Mouse (Mus musculus): ENCODE measurements around the gene Gm5105. TPM values are rescaled to one million over a fixed set of nuclear protein-coding genes. Genes with fewer than 3 reads are reported as not detected.
A peak's percentile ranks its signal among the peaks of the same experiment; 100 is the strongest.

Gene Gm5105
- polyA plus RNA-seq, 1 experiment from 2014 or later: 0.11 TPM

GRCm38 (mm10) chr3:138062673-138063072 is 4.5 kb downstream of the Gm5105 start:
- Histone ChIP-seq H3K9ac (ENCODE audit: low read length) (no peak overlapping the region), H3K27me3 (ENCODE audit: control insufficient read depth, insufficient read depth, low read depth, low read length) (no peaks in the 10 kb centered on the region), H3K9me3 (ENCODE audit: control insufficient read depth, low read length) (no peaks in the 10 kb centered on the region), H3K4me3 (ENCODE audit: low read length) (no peak overlapping the region), H3K4me2 (ENCODE audit: low read depth, low read length) (no peak overlapping the region), H3K36me3 (ENCODE audit: control insufficient read depth, insufficient read depth, low read length) (no peaks in the 10 kb centered on the region), H3K27ac (ENCODE audit: low read length) (no peak overlapping the region), H3K4me1 (replicated peaks; ENCODE audit: control insufficient read depth, insufficient read depth, low read length) (peaks cover 12% of the 10 kb centered on the region)
- WGBS: 64% methylated on average over 4 of the region's 4 CpGs
- ATAC-seq (ENCODE audit: low read depth): no peak

GRCm38 (mm10) chr3:138061205-138061911 is 5.8 kb downstream of the Gm5105 start:
- Histone ChIP-seq H3K27ac (ENCODE audit: low read length) (no peak overlapping the region), H3K36me3 (ENCODE audit: control insufficient read depth, insufficient read depth, low read length) (no peaks in the 10 kb centered on the region), H3K4me1 (replicated peaks; ENCODE audit: control insufficient read depth, insufficient read depth, low read length) (peaks cover 22% of the 10 kb centered on the region), H3K4me3 (ENCODE audit: low read length) (no peak overlapping the region), H3K9ac (ENCODE audit: low read length) (no peak overlapping the region), H3K4me2 (ENCODE audit: low read depth, low read length) (no peak overlapping the region), H3K27me3 (ENCODE audit: control insufficient read depth, insufficient read depth, low read depth, low read length) (no peaks in the 10 kb centered on the region), H3K9me3 (ENCODE audit: control insufficient read depth, low read length) (no peaks in the 10 kb centered on the region)
- ATAC-seq (ENCODE audit: low read depth): no peak
- WGBS: 80% methylated on average over 9 of the region's 9 CpGs

- ATAC-seq (ENCODE audit: low read depth): no peak
- no peak overlapping the region for H3K27ac ChIP-seq (ENCODE audit: low read length)
Observed at GRCm38 (mm10) chr3:138060429-138060828, 6.8 kb downstream of the Gm5105 start.

GRCm38 (mm10) chr3:138058226-138058625 is 9.0 kb downstream of the Gm5105 start:
- H3K27me3 ChIP-seq (ENCODE audit: control insufficient read depth, insufficient read depth, low read depth, low read length): no peaks in the 10 kb centered on the region
- no peak overlapping the region for H3K27ac ChIP-seq (ENCODE audit: low read length)
- H3K4me1 ChIP-seq (replicated peaks; ENCODE audit: control insufficient read depth, insufficient read depth, low read length): peaks cover 17% of the 10 kb centered on the region
- WGBS: 43% methylated on average over 4 of the region's 4 CpGs
- ATAC-seq (ENCODE audit: low read depth): no peak
- H3K9me3 ChIP-seq (ENCODE audit: control insufficient read depth, low read length): no peaks in the 10 kb centered on the region
- H3K4me2 ChIP-seq (ENCODE audit: low read depth, low read length): no peak overlapping the region
- H3K4me3 ChIP-seq (ENCODE audit: low read length): no peak overlapping the region
- no peak overlapping the region for H3K9ac ChIP-seq (ENCODE audit: low read length)
- H3K36me3 ChIP-seq (ENCODE audit: control insufficient read depth, insufficient read depth, low read length): no peaks in the 10 kb centered on the region

More at GRCm38 (mm10) chr3:138060429-138060828, 6.8 kb downstream of the Gm5105 start:
- Histone ChIP-seq H3K27me3 (ENCODE audit: control insufficient read depth, insufficient read depth, low read depth, low read length) (no peaks in the 10 kb centered on the region), H3K9me3 (ENCODE audit: control insufficient read depth, low read length) (no peaks in the 10 kb centered on the region), H3K36me3 (ENCODE audit: control insufficient read depth, insufficient read depth, low read length) (no peaks in the 10 kb centered on the region), H3K4me2 (ENCODE audit: low read depth, low read length) (no peak overlapping the region), H3K4me3 (ENCODE audit: low read length) (no peak overlapping the region), H3K4me1 (replicated peaks; ENCODE audit: control insufficient read depth, insufficient read depth, low read length) (peaks cover 22% of the 10 kb centered on the region), H3K9ac (ENCODE audit: low read length) (no peak overlapping the region)
- WGBS: 88% methylated on average over 7 of the region's 7 CpGs

GRCm38 (mm10) chr3:138056976-138057375 is 10.2 kb downstream of the Gm5105 start:
- Histone ChIP-seq H3K4me1 (replicated peaks; ENCODE audit: control insufficient read depth, insufficient read depth, low read length) (peaks cover 17% of the 10 kb centered on the region), H3K4me2 (ENCODE audit: low read depth, low read length) (no peak overlapping the region), H3K36me3 (ENCODE audit: control insufficient read depth, insufficient read depth, low read length) (no peaks in the 10 kb centered on the region), H3K27me3 (ENCODE audit: control insufficient read depth, insufficient read depth, low read depth, low read length) (no peaks in the 10 kb centered on the region), H3K9me3 (ENCODE audit: control insufficient read depth, low read length) (no peaks in the 10 kb centered on the region), H3K9ac (ENCODE audit: low read length) (no peak overlapping the region), H3K27ac (ENCODE audit: low read length) (no peak overlapping the region), H3K4me3 (ENCODE audit: low read length) (no peak overlapping the region)
- 30% methylated on average over 7 of the region's 7 CpGs for WGBS
- peak; percentile 32; the same call in 1 of the 2 replicates for ATAC-seq (ENCODE audit: low read depth)

GRCm38 (mm10) chr3:138053969-138054368 is 13.2 kb downstream of the Gm5105 start:
- H3K36me3 ChIP-seq (ENCODE audit: control insufficient read depth, insufficient read depth, low read length): no peaks in the 10 kb centered on the region
- H3K9me3 ChIP-seq (ENCODE audit: control insufficient read depth, low read length): no peaks in the 10 kb centered on the region
- no peak overlapping the region for H3K4me3 ChIP-seq (ENCODE audit: low read length)
- ATAC-seq (ENCODE audit: low read depth): peak; percentile 83
- 0 out of 2 replicates have a peak overlapping the region, but pooled peaks have one; percentile 3 for H3K27ac ChIP-seq (ENCODE audit: low read length)
- no peak overlapping the region for H3K4me2 ChIP-seq (ENCODE audit: low read depth, low read length)
- WGBS: 12% methylated on average over 4 of the region's 4 CpGs
- 0 out of 2 replicates have a peak overlapping the region, but pooled peaks have one; percentile 11 for H3K9ac ChIP-seq (ENCODE audit: low read length)
- peaks cover 17% of the 10 kb centered on the region for H3K4me1 ChIP-seq (replicated peaks; ENCODE audit: control insufficient read depth, insufficient read depth, low read length)
- H3K27me3 ChIP-seq (ENCODE audit: control insufficient read depth, insufficient read depth, low read depth, low read length): no peaks in the 10 kb centered on the region

- Histone ChIP-seq H3K27me3 (ENCODE audit: control insufficient read depth, insufficient read depth, low read depth, low read length) (no peaks in the 10 kb centered on the region), H3K27ac (ENCODE audit: low read length) (no peak overlapping the region), H3K4me2 (ENCODE audit: low read depth, low read length) (no peak overlapping the region), H3K9me3 (ENCODE audit: control insufficient read depth, low read length) (no peaks in the 10 kb centered on the region), H3K36me3 (ENCODE audit: control insufficient read depth, insufficient read depth, low read length) (no peaks in the 10 kb centered on the region), H3K4me3 (ENCODE audit: low read length) (no peak overlapping the region), H3K9ac (ENCODE audit: low read length) (no peak overlapping the region), H3K4me1 (replicated peaks; ENCODE audit: control insufficient read depth, insufficient read depth, low read length) (peaks cover 8% of the 10 kb centered on the region)
- ATAC-seq (ENCODE audit: low read depth): no peak
- 73% methylated on average over 3 of the region's 3 CpGs for WGBS
Observed at GRCm38 (mm10) chr3:138051431-138051830, 15.8 kb downstream of the Gm5105 start.

- H3K4me1 ChIP-seq (replicated peaks; ENCODE audit: control insufficient read depth, insufficient read depth, low read length): peaks cover 8% of the 10 kb centered on the region
- no peak overlapping the region for H3K9ac ChIP-seq (ENCODE audit: low read length)
- no peak overlapping the region for H3K4me2 ChIP-seq (ENCODE audit: low read depth, low read length)
- H3K27me3 ChIP-seq (ENCODE audit: control insufficient read depth, insufficient read depth, low read depth, low read length): no peaks in the 10 kb centered on the region
- H3K36me3 ChIP-seq (ENCODE audit: control insufficient read depth, insufficient read depth, low read length): no peaks in the 10 kb centered on the region
- H3K4me3 ChIP-seq (ENCODE audit: low read length): no peak overlapping the region
- ATAC-seq (ENCODE audit: low read depth): no peak
- H3K27ac ChIP-seq (ENCODE audit: low read length): no peak overlapping the region
- no peaks in the 10 kb centered on the region for H3K9me3 ChIP-seq (ENCODE audit: control insufficient read depth, low read length)
- 79% methylated on average over 11 of the region's 11 CpGs for WGBS
Observed at GRCm38 (mm10) chr3:138050772-138051171, 16.4 kb downstream of the Gm5105 start.

GRCm38 (mm10) chr3:138049555-138049954 is 17.6 kb downstream of the Gm5105 start:
- no peak for ATAC-seq (ENCODE audit: low read depth)
- peaks cover 8% of the 10 kb centered on the region for H3K4me1 ChIP-seq (replicated peaks; ENCODE audit: control insufficient read depth, insufficient read depth, low read length)
- H3K27me3 ChIP-seq (ENCODE audit: control insufficient read depth, insufficient read depth, low read depth, low read length): no peaks in the 10 kb centered on the region
- H3K9me3 ChIP-seq (ENCODE audit: control insufficient read depth, low read length): no peaks in the 10 kb centered on the region
- H3K4me3 ChIP-seq (ENCODE audit: low read length): no peak overlapping the region
- H3K27ac ChIP-seq (ENCODE audit: low read length): no peak overlapping the region
- H3K36me3 ChIP-seq (ENCODE audit: control insufficient read depth, insufficient read depth, low read length): no peaks in the 10 kb centered on the region
- no peak overlapping the region for H3K4me2 ChIP-seq (ENCODE audit: low read depth, low read length)
- H3K9ac ChIP-seq (ENCODE audit: low read length): no peak overlapping the region
- WGBS: 81% methylated on average over 6 of the region's 6 CpGs

Measured in lung, embryonic 16.5 days (tissue).